Mouse (Mus musculus) heart, embryonic 13.5 days (tissue): ENCODE measurements around the gene Tom1l2. TPM values are rescaled to one million over a fixed set of nuclear protein-coding genes. Genes with fewer than 3 reads are reported as not detected.

ENCODE experiments used
- ATAC-seq: fragments of 200-750 bp; cut with Nextera tagmentation; 2 replicates; pipeline ENCODE4 v1.8.0; 2017; ENCODE audit warnings: moderate TSS enrichment; ENCODE audit not compliant: insufficient number of reproducible peaks, low FRiP score, low TSS enrichment; ENCODE audit errors: extremely low read depth
- H3K27ac ChIP-seq: fragments of 300-500 bp; sonication (generic); replicated peaks from 2 replicates; pipeline ENCODE4 v1.5.1; 2015; ENCODE audit warnings: moderate library complexity, mild to moderate bottlenecking, inconsistent platforms
- H3K27me3 ChIP-seq: fragments of 300-500 bp; sonication (generic); replicated peaks from 2 replicates; pipeline ENCODE4 v1.6.1; 2015; ENCODE audit warnings: mild to moderate bottlenecking, inconsistent platforms
- H3K36me3 ChIP-seq: fragments of 300-500 bp; sonication (generic); 2 replicates; pipeline ENCODE4 v1.6.1; 2015; ENCODE audit warnings: mild to moderate bottlenecking, inconsistent platforms
- H3K4me1 ChIP-seq: fragments of 300-500 bp; sonication (generic); 2 replicates; pipeline ENCODE4 v1.6.1; 2015; ENCODE audit warnings: inconsistent platforms
- H3K4me2 ChIP-seq: fragments of 300-500 bp; sonication (generic); 2 replicates; pipeline ENCODE4 v1.6.1; 2015; ENCODE audit warnings: inconsistent platforms, mild to moderate bottlenecking, moderate library complexity
- H3K4me3 ChIP-seq: fragments of 300-500 bp; sonication (generic); 2 replicates; pipeline ENCODE4 v1.5.1; 2015; ENCODE audit warnings: moderate library complexity, mild to moderate bottlenecking, inconsistent platforms
- H3K9ac ChIP-seq: fragments of 300-500 bp; sonication (generic); 2 replicates; pipeline ENCODE4 v1.6.1; 2015; ENCODE audit warnings: inconsistent platforms, mild to moderate bottlenecking, moderate library complexity
- H3K9me3 ChIP-seq: fragments of 300-500 bp; sonication (generic); 2 replicates; pipeline ENCODE4 v1.6.1; 2016; ENCODE audit warnings: inconsistent platforms
- WGBS: fragments of 180-500 bp; shearing (Covaris S2); methylation state at CpG from one replicate; pipeline ENCODE4 v1.1.7; 2015; ENCODE audit warnings: mixed read lengths; 5-methylcytosine and 5-hydroxymethylcytosine counted together
- polyA plus RNA-seq: library from polyadenylated mRNA; unstranded; fragments of >200 nt; fragmentation: Nextera tagmentation; extraction: Ambion mirVana; gene quantifications from 2 replicates; pipeline ENCODE4 v1.2.1, GENCODE M21; 2015

Gene Tom1l2
- polyA plus RNA-seq, 1 experiment from 2014 or later, result 28.7 TPM

DNA sequence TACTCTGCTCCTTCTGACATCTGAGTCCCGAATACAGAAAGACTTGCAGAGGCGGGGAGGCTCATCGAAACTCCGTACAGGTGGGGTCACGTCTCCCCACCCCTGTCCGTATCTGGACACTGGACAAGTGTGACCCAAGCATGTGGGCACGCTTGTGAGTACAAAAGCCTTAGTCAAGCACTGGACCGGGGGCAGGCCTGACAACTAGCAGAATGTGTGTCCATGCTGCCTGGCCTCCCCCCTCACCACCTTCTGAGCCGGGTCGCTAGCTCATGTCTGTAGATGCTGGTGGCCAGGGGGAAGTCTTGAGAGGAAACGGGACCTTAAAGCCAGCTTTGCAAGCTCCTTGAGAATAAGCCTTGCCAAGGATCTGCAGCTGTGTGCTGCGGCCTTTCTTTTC is 140.9 kb downstream of the Tom1l2 start:
- Histone ChIP-seq H3K4me2 (no peak overlapping the region), H3K4me3 (no peak overlapping the region), H3K9me3 (no peaks in the 10 kb centered on the region), H3K4me1 (peaks cover 75% of the 10 kb centered on the region), H3K27me3 (no peaks in the 10 kb centered on the region), H3K36me3 (peaks cover 12% of the 10 kb centered on the region), H3K27ac (no peak overlapping the region; the same call in 1 of the 2 replicates), H3K9ac (0 out of 2 replicates have a peak overlapping the region, but pooled peaks have one; percentile 33)
- 72% methylated on average over 12 of the region's 12 CpGs for WGBS
- no peak for ATAC-seq

GRCm38 (mm10) chr11:60211152-60211551 is 141.6 kb downstream of the Tom1l2 start:
- Histone ChIP-seq H3K9ac (peak overlapping the region; percentile 78), H3K27ac (peak overlapping the region; percentile 82), H3K4me3 (peak overlapping the region; percentile 62), H3K9me3 (no peaks in the 10 kb centered on the region), H3K4me1 (peaks cover 75% of the 10 kb centered on the region), H3K4me2 (peak overlapping the region; percentile 91), H3K36me3 (peaks cover 19% of the 10 kb centered on the region), H3K27me3 (no peaks in the 10 kb centered on the region)
- 58% methylated on average over 3 of the region's 3 CpGs for WGBS
- ATAC-seq, result no peak

DNA sequence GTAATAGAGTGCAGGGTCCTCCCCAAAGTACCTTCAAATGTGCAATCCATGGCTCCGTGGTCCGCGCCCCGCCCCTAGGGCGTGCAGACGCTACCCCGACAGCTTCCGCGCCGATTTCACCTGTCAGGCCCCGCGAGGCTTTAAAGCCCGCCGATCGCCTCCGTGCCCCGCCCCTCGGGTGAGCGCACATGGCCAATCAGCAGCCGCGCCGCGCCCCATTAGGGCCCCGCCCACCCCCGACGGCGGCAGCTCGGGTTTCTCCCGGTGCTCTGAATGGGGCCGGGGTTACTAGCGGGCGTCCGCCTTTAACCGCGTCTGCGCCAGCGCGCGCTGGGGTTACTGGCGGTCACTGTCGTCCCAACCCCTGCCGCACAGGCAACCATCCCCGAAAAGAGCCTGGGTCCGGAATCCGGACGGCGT is 142.4 kb downstream of the Tom1l2 start:
- ATAC-seq, result peak; percentile 80
- Histone ChIP-seq H3K4me2 (peak overlapping the region; percentile 91), H3K27ac (peak overlapping the region; percentile 82), H3K27me3 (no peaks in the 10 kb centered on the region), H3K9ac (peak overlapping the region; percentile 82), H3K9me3 (no peaks in the 10 kb centered on the region), H3K4me1 (peaks cover 83% of the 10 kb centered on the region), H3K4me3 (peak overlapping the region; percentile 62), H3K36me3 (peaks cover 23% of the 10 kb centered on the region)
- under 1% methylated on average over 47 of the region's 47 CpGs for WGBS

DNA sequence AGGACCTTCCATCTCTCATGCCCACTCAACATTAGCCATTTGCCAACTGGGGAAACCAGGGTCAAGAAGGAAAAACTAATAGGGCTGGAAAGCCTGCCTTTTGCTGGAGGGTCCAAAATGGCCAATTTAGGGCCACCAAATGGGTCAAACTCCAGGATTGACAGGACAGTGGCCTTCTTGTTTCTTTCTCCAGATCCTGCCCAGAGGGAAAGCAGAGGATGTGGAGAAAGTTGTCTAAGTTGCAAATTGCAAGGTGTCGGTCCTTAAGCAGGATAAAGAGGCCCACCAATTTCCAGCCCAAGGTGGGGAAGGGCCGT is 142.8 kb downstream of the Tom1l2 start:
- H3K27me3 ChIP-seq, result no peaks in the 10 kb centered on the region
- no peak for ATAC-seq
- H3K36me3 ChIP-seq, result peaks cover 28% of the 10 kb centered on the region
- 2% methylated on average over 2 of the region's 2 CpGs for WGBS
- H3K4me2 ChIP-seq, result peak overlapping the region; percentile 91
- H3K9me3 ChIP-seq, result no peaks in the 10 kb centered on the region
- peaks cover 86% of the 10 kb centered on the region for H3K4me1 ChIP-seq
- H3K27ac ChIP-seq, result peak overlapping the region; percentile 82
- H3K4me3 ChIP-seq, result peak overlapping the region; percentile 62
- H3K9ac ChIP-seq, result peak overlapping the region; percentile 82

- H3K27me3 ChIP-seq, result no peaks in the 10 kb centered on the region
- H3K9me3 ChIP-seq, result no peaks in the 10 kb centered on the region
- peak overlapping the region; percentile 82 for H3K9ac ChIP-seq
- H3K4me2 ChIP-seq, result peak overlapping the region; percentile 91
- peak; percentile 45; the same call in 1 of the 2 replicates for ATAC-seq
- peak overlapping the region; percentile 82 for H3K27ac ChIP-seq
- peaks cover 33% of the 10 kb centered on the region for H3K36me3 ChIP-seq
- WGBS, result 37% methylated on average over 7 of the region's 7 CpGs
- peak overlapping the region; percentile 62 for H3K4me3 ChIP-seq
- peaks cover 86% of the 10 kb centered on the region for H3K4me1 ChIP-seq
Measured at GRCm38 (mm10) chr11:60209217-60209932, 143.3 kb downstream of the Tom1l2 start.

GRCm38 (mm10) chr11:60208712-60209111 is 144.0 kb downstream of the Tom1l2 start:
- peak overlapping the region; percentile 82 for H3K9ac ChIP-seq
- H3K4me2 ChIP-seq, result peak overlapping the region; percentile 91
- H3K4me3 ChIP-seq, result peak overlapping the region; percentile 62
- H3K27ac ChIP-seq, result peak overlapping the region; percentile 82
- 42% methylated on average over 4 of the region's 4 CpGs for WGBS
- no peak for ATAC-seq
- H3K36me3 ChIP-seq, result peaks cover 39% of the 10 kb centered on the region
- H3K27me3 ChIP-seq, result no peaks in the 10 kb centered on the region
- peaks cover 86% of the 10 kb centered on the region for H3K4me1 ChIP-seq
- no peaks in the 10 kb centered on the region for H3K9me3 ChIP-seq

GRCm38 (mm10) chr11:60208201-60208600 is 144.5 kb downstream of the Tom1l2 start:
- peak overlapping the region; percentile 62 for H3K4me3 ChIP-seq
- no peaks in the 10 kb centered on the region for H3K27me3 ChIP-seq
- H3K4me2 ChIP-seq, result peak overlapping the region; percentile 91
- H3K27ac ChIP-seq, result peak overlapping the region; percentile 82
- peaks cover 81% of the 10 kb centered on the region for H3K4me1 ChIP-seq
- no peak for ATAC-seq
- H3K36me3 ChIP-seq, result peaks cover 45% of the 10 kb centered on the region
- no peaks in the 10 kb centered on the region for H3K9me3 ChIP-seq
- peak overlapping the region; percentile 82 for H3K9ac ChIP-seq
- 59% methylated on average over 6 of the region's 6 CpGs for WGBS

DNA sequence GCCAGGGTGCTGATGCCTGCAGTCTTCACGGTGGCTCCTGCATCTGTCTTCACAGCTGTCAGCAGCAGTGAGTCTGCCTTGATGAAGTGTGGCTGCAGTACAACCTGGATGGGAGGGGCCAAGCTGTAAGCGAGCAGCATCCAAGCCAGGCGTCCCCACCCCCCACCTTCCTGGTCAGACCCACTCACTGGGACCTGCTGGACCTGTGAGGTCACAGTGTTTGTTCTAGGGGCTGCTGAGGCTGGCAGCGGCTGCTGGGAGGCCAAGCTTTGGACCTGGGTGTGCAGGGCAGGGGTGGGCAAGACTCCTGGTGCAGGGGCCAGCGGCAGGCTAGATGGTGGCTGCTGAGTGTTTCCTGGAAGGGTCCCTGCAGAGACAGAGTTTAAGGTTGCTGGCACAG is 146.5 kb downstream of the Tom1l2 start:
- H3K9me3 ChIP-seq, result no peaks in the 10 kb centered on the region
- H3K9ac ChIP-seq, result peak overlapping the region; percentile 82; the same call in 1 of the 2 replicates
- H3K4me3 ChIP-seq, result no peak overlapping the region
- H3K27ac ChIP-seq, result no peak overlapping the region
- no peak overlapping the region for H3K4me2 ChIP-seq
- ATAC-seq, result no peak
- H3K4me1 ChIP-seq, result peaks cover 61% of the 10 kb centered on the region
- WGBS, result 62% methylated on average over 5 of the region's 5 CpGs
- no peaks in the 10 kb centered on the region for H3K27me3 ChIP-seq
- peaks cover 64% of the 10 kb centered on the region for H3K36me3 ChIP-seq

GRCm38 (mm10) chr11:60205026-60205425 is 147.7 kb downstream of the Tom1l2 start:
- Histone ChIP-seq H3K9me3 (no peaks in the 10 kb centered on the region), H3K4me3 (no peak overlapping the region), H3K4me1 (peaks cover 57% of the 10 kb centered on the region), H3K4me2 (no peak overlapping the region), H3K27me3 (no peaks in the 10 kb centered on the region), H3K27ac (no peak overlapping the region), H3K9ac (no peak overlapping the region), H3K36me3 (peaks cover 76% of the 10 kb centered on the region)
- no peak for ATAC-seq
- 84% methylated on average over 12 of the region's 12 CpGs for WGBS

GRCm38 (mm10) chr11:60202710-60203638 is 149.7 kb downstream of the Tom1l2 start:
- Histone ChIP-seq H3K4me2 (no peak overlapping the region), H3K27me3 (no peaks in the 10 kb centered on the region), H3K4me3 (no peak overlapping the region), H3K36me3 (peaks cover 96% of the 10 kb centered on the region), H3K4me1 (peaks cover 40% of the 10 kb centered on the region), H3K9me3 (no peaks in the 10 kb centered on the region), H3K9ac (no peak overlapping the region), H3K27ac (no peak overlapping the region)
- ATAC-seq, result no peak
- 90% methylated on average over 26 of the region's 26 CpGs for WGBS

GRCm38 (mm10) chr11:60200384-60200783 is 152.3 kb downstream of the Tom1l2 start:
- H3K9ac ChIP-seq, result peak overlapping the region; percentile 55; the same call in 1 of the 2 replicates
- no peak for ATAC-seq
- no peaks in the 10 kb centered on the region for H3K9me3 ChIP-seq
- H3K27ac ChIP-seq, result peak overlapping the region; percentile 36; the same call in 1 of the 2 replicates
- peaks cover 99% of the 10 kb centered on the region for H3K36me3 ChIP-seq
- 87% methylated on average over 11 of the region's 11 CpGs for WGBS
- H3K27me3 ChIP-seq, result no peaks in the 10 kb centered on the region
- no peak overlapping the region for H3K4me3 ChIP-seq
- H3K4me1 ChIP-seq, result peaks cover 24% of the 10 kb centered on the region
- H3K4me2 ChIP-seq, result no peak overlapping the region
